Mouse (Mus musculus): ENCODE measurements at regions not wholly inside any gene's neighbourhood (a gene's known extent, or its start where the extent isn't known, plus 50 kb on each side); places are given as distances from the start of the nearest gene placed in this dataset.

GRCm38 (mm10) chr7:64060582-64060981, 93.1 kb upstream of the Trpm1 start:
- TF ChIP-seq POLR2A (IDR thresholded peaks at IDR 0.05; ENCODE audit: control insufficient read depth, extremely low read depth, insufficient read depth, low read length, poor library complexity) (no peak), CTCF (IDR thresholded peaks at IDR 0.05; ENCODE audit: borderline replicate concordance, control insufficient read depth, extremely low read depth, insufficient read depth, low read length, poor library complexity) (no peak)
